In genomic region chr7:112510336-112511048, GRCm38 (mm10) we compare ENCODE assay signal across 12 mouse cellular contexts.
DNase-seq lines count a peak whose midpoint lies in the region; ATAC-seq and TF ChIP-seq lines count a peak whose summit lies in the region.
"Had no signal": no experiment of that assay in that cellular context is flagged by ENCODE, and none has a peak within 500 bp of the region (broad histone marks: within the 10 kb centered on the region; RNA-seq: fewer than 3 reads in every experiment).

No protein-coding gene starts in this region.

- peak overlapping the region; percentile 9; the same call in 1 of the 2 replicates for H3K27ac ChIP-seq in hindbrain, embryonic 13.5 days
- no peak overlapping the region; the same call in 1 of the 2 replicates for H3K27ac ChIP-seq in hindbrain, embryonic 12.5 days
- H3K27ac ChIP-seq in lung, embryonic 14.5 days (ENCODE audit: low read depth): 0 out of 2 replicates have a peak overlapping the region, but pooled peaks have one; percentile 19
- H3K27ac ChIP-seq in embryonic facial prominence, embryonic 15.5 days (replicated peaks): peak overlapping the region; percentile 39; the same call in 1 of the 2 replicates
- H3K27ac ChIP-seq in stomach, postnatal 0 days (replicated peaks): 0 out of 2 replicates have a peak overlapping the region, but pooled peaks have one; percentile 49
- no peak overlapping the region for H3K27ac ChIP-seq in forebrain, embryonic 11.5 days (ENCODE audit: low read depth, low read length)
- H3K27ac ChIP-seq: lung, embryonic 15.5 days had no signal

- H3K4me2 ChIP-seq in hindbrain, embryonic 13.5 days: no peak overlapping the region
- no peak overlapping the region for H3K4me2 ChIP-seq in hindbrain, embryonic 12.5 days (replicated peaks)
- no peak overlapping the region for H3K4me2 ChIP-seq in lung, embryonic 14.5 days
- no peak overlapping the region for H3K4me2 ChIP-seq in embryonic facial prominence, embryonic 15.5 days (replicated peaks)
- no peak overlapping the region for H3K4me2 ChIP-seq in stomach, postnatal 0 days (replicated peaks; ENCODE audit: low read depth)
- no peak overlapping the region for H3K4me2 ChIP-seq in forebrain, embryonic 11.5 days (ENCODE audit: low read depth, low read length, severe bottlenecking)
- H3K4me2 ChIP-seq: heart, embryonic 15.5 days; lung, embryonic 15.5 days had no signal

- TF ChIP-seq CTCF in lung, embryonic 14.5 days (IDR thresholded peaks at IDR 0.05; ENCODE audit: low read depth): no peak
- TF ChIP-seq CTCF in stomach, postnatal 0 days (IDR thresholded peaks at IDR 0.05; ENCODE audit: low read depth): no peak

- WGBS in hindbrain, embryonic 13.5 days: 51% methylated on average over 10 of the region's 10 CpGs
- 49% methylated on average over 10 of the region's 10 CpGs for WGBS in hindbrain, embryonic 12.5 days
- WGBS in lung, embryonic 14.5 days: 21% methylated on average over 10 of the region's 10 CpGs
- 24% methylated on average over 10 of the region's 10 CpGs for WGBS in embryonic facial prominence, embryonic 15.5 days
- WGBS in stomach, postnatal 0 days: 30% methylated on average over 10 of the region's 10 CpGs
- WGBS in forebrain, embryonic 11.5 days: 30% methylated on average over 10 of the region's 10 CpGs

- no peak for ATAC-seq in hindbrain, embryonic 13.5 days (ENCODE audit: low FRiP score)
- no peak for ATAC-seq in hindbrain, embryonic 12.5 days (ENCODE audit: low FRiP score)
- ATAC-seq in lung, embryonic 14.5 days (ENCODE audit: insufficient read depth): peak; percentile 25; the same call in 1 of the 2 replicates
- ATAC-seq in embryonic facial prominence, embryonic 15.5 days (ENCODE audit: insufficient number of reproducible peaks, low FRiP score, low TSS enrichment, low read depth): no peak
- ATAC-seq in stomach, postnatal 0 days (ENCODE audit: low FRiP score, low TSS enrichment): no peak
- ATAC-seq in forebrain, embryonic 11.5 days (replicated peaks; ENCODE audit: low FRiP score): no peak

- H3K4me1 ChIP-seq in hindbrain, embryonic 13.5 days (replicated peaks): peaks cover 20% of the 10 kb centered on the region; the same call in 1 of the 2 replicates
- H3K4me1 ChIP-seq in hindbrain, embryonic 12.5 days: peaks cover 31% of the 10 kb centered on the region
- H3K4me1 ChIP-seq in lung, embryonic 14.5 days (ENCODE audit: insufficient read depth): peaks cover 35% of the 10 kb centered on the region
- peaks cover 59% of the 10 kb centered on the region for H3K4me1 ChIP-seq in embryonic facial prominence, embryonic 15.5 days
- H3K4me1 ChIP-seq in stomach, postnatal 0 days (replicated peaks; ENCODE audit: control insufficient read depth, insufficient read depth): peaks cover 12% of the 10 kb centered on the region
- 0 out of 2 replicates have a peak, but pooled peaks cover 4% of the 10 kb centered on the region for H3K4me1 ChIP-seq in forebrain, embryonic 11.5 days (replicated peaks; ENCODE audit: control insufficient read depth, insufficient read depth, low read length)

- no peaks in the 10 kb centered on the region for H3K36me3 ChIP-seq in hindbrain, embryonic 13.5 days
- no peaks in the 10 kb centered on the region for H3K36me3 ChIP-seq in hindbrain, embryonic 12.5 days
- H3K36me3 ChIP-seq in lung, embryonic 14.5 days (ENCODE audit: insufficient read depth): no peaks in the 10 kb centered on the region
- no peaks in the 10 kb centered on the region for H3K36me3 ChIP-seq in embryonic facial prominence, embryonic 15.5 days
- no peaks in the 10 kb centered on the region for H3K36me3 ChIP-seq in stomach, postnatal 0 days (ENCODE audit: control insufficient read depth, insufficient read depth, low read length)
- H3K36me3 ChIP-seq in forebrain, embryonic 11.5 days (ENCODE audit: control insufficient read depth, insufficient read depth, low read length): no peaks in the 10 kb centered on the region
- H3K36me3 ChIP-seq: heart, embryonic 15.5 days; lung, embryonic 15.5 days had no signal

- no peaks in the 10 kb centered on the region for H3K27me3 ChIP-seq in hindbrain, embryonic 13.5 days
- H3K27me3 ChIP-seq in hindbrain, embryonic 12.5 days: no peaks in the 10 kb centered on the region
- H3K27me3 ChIP-seq in lung, embryonic 14.5 days (ENCODE audit: insufficient read depth, low read length): no peaks in the 10 kb centered on the region
- H3K27me3 ChIP-seq in embryonic facial prominence, embryonic 15.5 days: no peaks in the 10 kb centered on the region
- H3K27me3 ChIP-seq in stomach, postnatal 0 days (ENCODE audit: control insufficient read depth, insufficient read depth, low read length): no peaks in the 10 kb centered on the region
- H3K27me3 ChIP-seq in forebrain, embryonic 11.5 days (ENCODE audit: control insufficient read depth, insufficient read depth, low read length): no peaks in the 10 kb centered on the region
- H3K27me3 ChIP-seq: CH12.LX; heart, embryonic 15.5 days; lung, embryonic 15.5 days had no signal

- DNase-seq in lung, embryonic 14.5 days: peak; percentile 64
- no peak for DNase-seq in lung, postnatal 36 days
- no peak for DNase-seq in stomach, postnatal 0 days (ENCODE audit: low spot score)
- no peak for DNase-seq in forebrain, embryonic 11.5 days (ENCODE audit: low spot score)
- DNase-seq: adrenal gland, adult 8-10 months; kidney, adult 11 months had no signal

- no peak for TF ChIP-seq EP300 in stomach, postnatal 0 days (optimal IDR thresholded peaks at IDR 0.05)

- H3K9ac ChIP-seq in hindbrain, embryonic 13.5 days: no peak overlapping the region
- H3K9ac ChIP-seq in hindbrain, embryonic 12.5 days: no peak overlapping the region
- no peak overlapping the region for H3K9ac ChIP-seq in lung, embryonic 14.5 days
- H3K9ac ChIP-seq in embryonic facial prominence, embryonic 15.5 days: no peak overlapping the region
- 0 out of 2 replicates have a peak overlapping the region, but pooled peaks have one; percentile 8 for H3K9ac ChIP-seq in stomach, postnatal 0 days (ENCODE audit: low read length)
- H3K9ac ChIP-seq in forebrain, embryonic 11.5 days (ENCODE audit: low read length): no peak overlapping the region
- H3K9ac ChIP-seq: heart, embryonic 15.5 days; lung, embryonic 15.5 days had no signal

- H3K4me3 ChIP-seq in hindbrain, embryonic 13.5 days: no peak overlapping the region
- H3K4me3 ChIP-seq in hindbrain, embryonic 12.5 days: no peak overlapping the region
- H3K4me3 ChIP-seq in lung, embryonic 14.5 days (ENCODE audit: low read depth, low read length): no peak overlapping the region
- no peak overlapping the region for H3K4me3 ChIP-seq in embryonic facial prominence, embryonic 15.5 days (replicated peaks)
- no peak overlapping the region for H3K4me3 ChIP-seq in stomach, postnatal 0 days (ENCODE audit: low read depth, low read length)
- H3K4me3 ChIP-seq in forebrain, embryonic 11.5 days (ENCODE audit: low read depth, low read length): no peak overlapping the region
- H3K4me3 ChIP-seq: heart, embryonic 15.5 days; lung, embryonic 15.5 days had no signal

- H3K9me3 ChIP-seq in hindbrain, embryonic 13.5 days: no peaks in the 10 kb centered on the region
- H3K9me3 ChIP-seq in hindbrain, embryonic 12.5 days (replicated peaks): no peaks in the 10 kb centered on the region
- H3K9me3 ChIP-seq in lung, embryonic 14.5 days (ENCODE audit: low read depth, low read length): no peaks in the 10 kb centered on the region
- no peaks in the 10 kb centered on the region for H3K9me3 ChIP-seq in embryonic facial prominence, embryonic 15.5 days (replicated peaks)
- H3K9me3 ChIP-seq in stomach, postnatal 0 days (ENCODE audit: control insufficient read depth, low read length): no peaks in the 10 kb centered on the region
- no peaks in the 10 kb centered on the region for H3K9me3 ChIP-seq in forebrain, embryonic 11.5 days (ENCODE audit: control insufficient read depth, low read length)
- H3K9me3 ChIP-seq: heart, embryonic 15.5 days; lung, embryonic 15.5 days had no signal

Comparison
In these comparisons a context has a peak if more than half of its experiments do, and no peak if none do; other contexts are left out.
1. H3K27ac ChIP-seq: peak in hindbrain, embryonic 13.5 days (single experiment), lung, embryonic 14.5 days (single experiment), embryonic facial prominence, embryonic 15.5 days (single experiment) and stomach, postnatal 0 days (single experiment); none in hindbrain, embryonic 12.5 days (single experiment) and forebrain, embryonic 11.5 days (single experiment).